Mouse (Mus musculus) thymus, adult 2 months (tissue): ENCODE results near the gene Farsa.

Experiments used
- CTCF ChIP-seq: fragments of 200-500 bp; IDR thresholded peaks from 2 replicates; pipeline ENCODE4 v1.5.1; 2012; ENCODE audit warnings: mild to moderate bottlenecking, control low read depth, low read length, moderate library complexity, borderline replicate concordance; ENCODE audit not compliant: control insufficient read depth, poor library complexity, insufficient read depth; ENCODE audit errors: extremely low read depth
- POLR2A ChIP-seq: fragments of 200-500 bp; IDR thresholded peaks from 2 replicates; pipeline ENCODE4 v1.6.1; 2012; ENCODE audit warnings: mild to moderate bottlenecking, low read length, control low read depth, moderate library complexity; ENCODE audit not compliant: control insufficient read depth, poor library complexity, insufficient read depth; ENCODE audit errors: extremely low read depth

DNA sequence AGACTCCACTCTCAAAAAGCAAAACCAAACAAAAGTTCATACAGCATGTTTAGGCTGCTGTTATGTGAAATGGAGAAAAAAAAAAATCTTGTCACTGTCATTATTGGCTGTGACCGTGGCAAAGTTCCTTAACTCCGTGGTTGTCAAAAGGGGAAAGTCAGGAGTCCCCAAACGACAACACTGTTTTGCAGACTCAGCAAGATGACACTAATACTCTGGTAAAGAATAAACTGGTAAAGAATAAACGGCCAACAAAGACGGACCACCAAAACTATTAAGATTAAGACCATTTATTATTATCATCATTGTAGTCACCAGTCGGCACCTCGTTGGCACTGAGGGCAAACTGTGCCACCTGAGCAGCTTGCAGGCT is 16.9 kb upstream of the Farsa start:
- TF ChIP-seq POLR2A (no peak), CTCF (no peak)
